Mouse (Mus musculus) naive thymus-derived CD4-positive, alpha-beta T cell, adult 5 months (primary cell): ENCODE results near the gene Mettl27. TPM values are rescaled to one million over a fixed set of nuclear protein-coding genes. Genes with fewer than 3 reads are reported as not detected.

Experiments
- polyA plus RNA-seq: library from polyadenylated mRNA; unstranded; fragments of 100-300 nt; shearing (Covaris generic); gene quantifications from one replicate; pipeline ENCODE4 v1.2.1, GENCODE M21; 2017

Mettl27 gene
- 9.6 TPM for polyA plus RNA-seq

GRCm38 (mm10) chr5:134932179-134932902 lies at the start of gene Mettl27:
Mettl27 (plus strand) TSS chr5:134932368.

DNA sequence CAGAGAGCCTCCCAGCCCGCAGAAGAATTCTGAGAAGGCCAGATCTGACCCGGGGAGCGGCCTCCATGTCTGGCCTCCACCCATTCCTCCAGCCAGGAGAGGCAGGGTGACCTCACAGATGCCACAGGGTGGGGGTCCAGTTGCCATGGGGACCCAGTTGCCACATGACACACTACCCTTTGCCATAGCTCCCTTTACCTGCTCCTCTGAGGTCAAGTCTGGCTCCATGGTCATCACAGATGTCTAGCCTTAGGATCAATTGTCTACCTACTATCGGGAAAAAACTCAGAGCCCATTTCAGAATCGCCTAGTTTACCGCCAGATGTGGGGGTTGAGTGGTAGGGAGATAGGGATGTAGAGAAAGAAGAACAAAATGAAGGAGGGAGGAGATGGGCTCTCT lies 25.5 kb upstream of the Mettl27 start, which contains the start of gene Tmem270:
Tmem270 (minus strand) TSS at position 101 of the 400 bp plus-strand sequence.

DNA sequence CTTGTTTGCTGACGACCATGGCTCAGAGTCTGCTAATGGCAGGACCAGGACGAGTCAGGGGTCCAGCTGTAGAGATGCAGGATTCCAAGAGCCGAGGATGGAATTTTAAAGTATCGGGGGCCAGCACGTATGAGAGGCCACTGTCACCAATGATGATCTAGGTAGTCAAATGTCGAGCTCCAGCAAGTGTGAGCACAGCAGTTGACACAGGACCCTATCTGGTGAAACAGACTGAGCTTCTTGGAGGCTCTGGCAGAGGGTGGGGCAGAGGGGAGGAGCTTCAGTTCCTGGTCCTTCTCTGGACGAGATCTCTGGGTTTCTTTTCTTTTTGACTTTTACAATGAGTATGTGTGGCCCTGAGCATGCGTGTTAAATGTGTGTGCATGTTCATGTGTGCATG lies 16.9 kb upstream of the Mettl27 start, which contains the start of gene Cldn13:
Cldn13 (minus strand) TSS at position 216 of the 400 bp plus-strand sequence.

DNA sequence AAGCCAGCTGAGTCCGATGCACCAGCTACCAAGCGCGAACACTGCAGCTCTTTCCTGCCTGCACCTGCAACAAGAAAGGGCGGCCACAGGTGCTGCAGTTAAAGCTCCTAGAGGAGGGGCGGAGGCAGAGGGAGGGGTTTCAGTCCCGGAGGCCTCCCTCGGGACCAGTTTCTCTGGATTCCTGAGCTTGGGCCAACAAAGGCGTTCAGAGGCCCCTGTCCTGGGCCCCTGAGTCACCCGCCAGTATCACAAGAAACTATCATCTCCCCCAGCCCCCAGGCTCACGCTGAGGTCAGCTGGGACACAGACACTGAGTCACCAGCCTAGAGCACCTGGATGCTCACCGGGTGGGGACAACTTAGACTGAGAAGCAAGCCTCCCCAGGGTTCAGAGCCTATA lies 14.7 kb downstream of the Mettl27 start, which contains the start of gene Cldn4:
Cldn4 (minus strand) TSS at position 78 of the 399 bp plus-strand sequence.

GRCm38 (mm10) chr5:134985633-134986297 lies 53.6 kb downstream of the Mettl27 start, which contains the start of gene Cldn3:
Cldn3 (plus strand) TSS chr5:134986214.

Other genes starting within 250 kb of the Mettl27 start
- gene Limk1, start 243.8 kb upstream of the Mettl27 start, polyA plus RNA-seq: 15.4 TPM
- gene Eln, start 185.0 kb upstream of the Mettl27 start, polyA plus RNA-seq: not detected
- not detected for gene Tmem270, start 25.6 kb upstream of the Mettl27 start, polyA plus RNA-seq
- not detected for gene Cldn13, start 16.8 kb upstream of the Mettl27 start, polyA plus RNA-seq
- gene Cldn4, start 14.6 kb downstream of the Mettl27 start, polyA plus RNA-seq: not detected
- not detected for gene Cldn3, start 53.8 kb downstream of the Mettl27 start, polyA plus RNA-seq
- 138 TPM for gene Abhd11, start 76.8 kb downstream of the Mettl27 start, polyA plus RNA-seq
- 13.4 TPM for gene Stx1a, start 91.1 kb downstream of the Mettl27 start, polyA plus RNA-seq
- 11.7 TPM for gene Dnajc30, start 131.8 kb downstream of the Mettl27 start, polyA plus RNA-seq
- 87.9 TPM for gene Bud23, start 132.6 kb downstream of the Mettl27 start, polyA plus RNA-seq
- not detected for gene Vps37d, start 145.9 kb downstream of the Mettl27 start, polyA plus RNA-seq
- gene Mlxipl, start 157.5 kb downstream of the Mettl27 start, polyA plus RNA-seq: not detected
- 12.1 TPM for gene Tbl2, start 217.3 kb downstream of the Mettl27 start, polyA plus RNA-seq
- 159 TPM for gene Bcl7b, start 235.9 kb downstream of the Mettl27 start, polyA plus RNA-seq